Mouse (Mus musculus) lung, postnatal 10 days (tissue): ENCODE data around the gene Ddr2.
"Not testable (repeated sequence)": the region's sequence is repeated elsewhere in the genome, so short reads cannot be mapped to it uniquely, and the experiment has no call there.

Source experiments
- DNase-seq: peaks from one replicate; pipeline ENCODE4 v3.0.0; 2021

Ddr2 gene

GRCm38 (mm10) chr1:170034961-170035360 lies 75.6 kb downstream of the Ddr2 start:
- no peak for DNase-seq

- DNase-seq: no peak
Observed at GRCm38 (mm10) chr1:170031656-170032055, 78.9 kb downstream of the Ddr2 start.

- no peak for DNase-seq
Observed at GRCm38 (mm10) chr1:170014784-170015183, 95.8 kb downstream of the Ddr2 start.

GRCm38 (mm10) chr1:170010716-170011505 lies 99.7 kb downstream of the Ddr2 start:
- peak; percentile 77 for DNase-seq

- no peak for DNase-seq
Observed at GRCm38 (mm10) chr1:170009296-170009695, 101.3 kb downstream of the Ddr2 start.

- no peak for DNase-seq
Observed at GRCm38 (mm10) chr1:170008432-170009220, 101.9 kb downstream of the Ddr2 start.

- DNase-seq: peak; percentile 94
Observed at GRCm38 (mm10) chr1:170006516-170006915, 104.0 kb downstream of the Ddr2 start.

GRCm38 (mm10) chr1:170005297-170005696 lies 105.3 kb downstream of the Ddr2 start:
- DNase-seq: no peak

- not testable (repeated sequence) for DNase-seq
Observed at GRCm38 (mm10) chr1:169993901-169994300, 116.7 kb downstream of the Ddr2 start.

- DNase-seq: no peak
Observed at GRCm38 (mm10) chr1:169986166-169986565, 124.4 kb downstream of the Ddr2 start.

- DNase-seq: no peak
Observed at GRCm38 (mm10) chr1:169977621-169978020, 132.9 kb downstream of the Ddr2 start.

- no peak for DNase-seq
Observed at GRCm38 (mm10) chr1:169971998-169972397, 138.6 kb downstream of the Ddr2 start.

GRCm38 (mm10) chr1:169970936-169971335 lies 139.6 kb downstream of the Ddr2 start:
- no peak for DNase-seq

GRCm38 (mm10) chr1:169969516-169969886 lies 141.1 kb downstream of the Ddr2 start:
- no peak for DNase-seq

- peak; percentile 99 for DNase-seq
Observed at GRCm38 (mm10) chr1:169968792-169969515, 141.6 kb downstream of the Ddr2 start, which contains the start of gene Hsd17b7. Gene Hsd17b7, minus strand, starts transcription at chr1:169969241.

GRCm38 (mm10) chr1:169953106-169953505 lies 157.5 kb downstream of the Ddr2 start:
- DNase-seq: no peak

GRCm38 (mm10) chr1:169952636-169953035 lies 157.9 kb downstream of the Ddr2 start:
- no peak for DNase-seq

GRCm38 (mm10) chr1:169951561-169951960 lies 159.0 kb downstream of the Ddr2 start:
- DNase-seq: no peak

GRCm38 (mm10) chr1:169950651-169951050 lies 159.9 kb downstream of the Ddr2 start:
- peak; percentile 16 for DNase-seq

GRCm38 (mm10) chr1:169949981-169950380 lies 160.6 kb downstream of the Ddr2 start:
- DNase-seq: no peak

- DNase-seq: no peak
Observed at GRCm38 (mm10) chr1:169948866-169949265, 161.7 kb downstream of the Ddr2 start.

GRCm38 (mm10) chr1:169948280-169948679 lies 162.3 kb downstream of the Ddr2 start:
- DNase-seq: no peak

- no peak for DNase-seq
Observed at GRCm38 (mm10) chr1:169947654-169948053, 162.9 kb downstream of the Ddr2 start.
